Mouse (Mus musculus): ENCODE measurements around the gene Smagp. TPM values are rescaled to one million over a fixed set of nuclear protein-coding genes. Genes with fewer than 3 reads are reported as not detected.

Smagp gene
- total and polyA plus RNA-seq, 3 experiments = 0.55 to 7.0 (median 3.2) TPM

GRCm38 (mm10) chr15:100635851-100636645 is 692 bp downstream of the Smagp start:
- no peaks in the 10 kb centered on the region for H3K9me3 ChIP-seq (replicated peaks; ENCODE audit: low read length)
- peak overlapping the region; percentile 18 for H3K9ac ChIP-seq (ENCODE audit: insufficient read depth, low read depth)
- H3K4me3 ChIP-seq (replicated peaks in 1 of 3; ENCODE audit: low read depth in 2 of 3, low read length in 2 of 3, poor library complexity in 1 of 3) = peak overlapping the region in 2 of 3 experiments; percentile 60 to 69
- H3K36me3 ChIP-seq (replicated peaks in 1 of 2; ENCODE audit: control insufficient read depth in 1 of 2, insufficient read depth in 1 of 2, low read length in 1 of 2) = peaks cover 14 to 21% of the 10 kb centered on the region in 2 experiments
- DNase-seq (ENCODE audit: extremely low read depth) = no peak
- peaks cover 6% of the 10 kb centered on the region for H3K27me3 ChIP-seq (replicated peaks)
- no peak for TF ChIP-seq USF2 (conservative IDR thresholded peaks at IDR 0.05; ENCODE audit: low read depth, low read length)
- TF ChIP-seq NRF1 (IDR thresholded peaks at IDR 0.05; ENCODE audit: low read depth, low read length) = no peak
- TF ChIP-seq SIN3A (IDR thresholded peaks at IDR 0.05; ENCODE audit: low read length) = no peak
- no peak for TF ChIP-seq MAZ (IDR thresholded peaks at IDR 0.05; ENCODE audit: low read depth, low read length)
- TF ChIP-seq CHD2 (IDR thresholded peaks at IDR 0.05; ENCODE audit: low read length) = no peak
- no peak for TF ChIP-seq GABPA (IDR thresholded peaks at IDR 0.05; ENCODE audit: insufficient replicate concordance, low read depth, low read length)
- TF ChIP-seq EP300 (IDR thresholded peaks at IDR 0.05; ENCODE audit: low read length) = no peak
- no peak for TF ChIP-seq E2F4 (IDR thresholded peaks at IDR 0.05; ENCODE audit: insufficient replicate concordance, low read depth, low read length)
- H3K27ac ChIP-seq (ENCODE audit: insufficient read depth, low read depth) = no peak overlapping the region
- in situ Hi-C loops (cut with MboI; ENCODE audit: low pct_ligation_motif_present, low pct_unique_long_range_greater_than_20kb, low sequenced_read_pairs) = no loop called here
- H3K4me1 ChIP-seq (ENCODE audit: control insufficient read depth in 1 of 2, insufficient read depth in 2 of 2) = peaks cover 13 to 57% of the 10 kb centered on the region in 2 experiments
- H3K4me2 ChIP-seq (ENCODE audit: insufficient read depth, low read depth, poor library complexity, severe bottlenecking) = peak overlapping the region; percentile 92
- dilution Hi-C loops (cut with MboI; ENCODE audit: extremely low pct_ligation_motif_present, extremely low pct_unique_long_range_greater_than_20kb, low sequenced_read_pairs) = no loop called here
- no peaks in the 10 kb centered on the region for H3K79me2 ChIP-seq (replicated peaks; ENCODE audit: control insufficient read depth, extremely low read depth, insufficient read depth, poor library complexity, severe bottlenecking)

- no peak overlapping the region for H3K4me3 ChIP-seq (replicated peaks in 1 of 3; ENCODE audit: low read depth in 2 of 3, low read length in 2 of 3, poor library complexity in 1 of 3)
- no peak overlapping the region for H3K9ac ChIP-seq (ENCODE audit: insufficient read depth, low read depth)
- H3K4me2 ChIP-seq (ENCODE audit: insufficient read depth, low read depth, poor library complexity, severe bottlenecking) = no peak overlapping the region
- TF ChIP-seq CTCF (conservative IDR thresholded peaks at IDR 0.05 in 1 of 2, IDR thresholded peaks at IDR 0.05 in 1 of 2; ENCODE audit: low read depth in 2 of 2, low read length in 2 of 2) = no peak
- no peak for TF ChIP-seq TCF12 (IDR thresholded peaks at IDR 0.05; ENCODE audit: low read depth, low read length)
- no peak for TF ChIP-seq ZKSCAN1 (IDR thresholded peaks at IDR 0.05; ENCODE audit: borderline replicate concordance, low read depth, low read length)
- TF ChIP-seq GABPA (IDR thresholded peaks at IDR 0.05; ENCODE audit: insufficient replicate concordance, low read depth, low read length) = no peak
- TF ChIP-seq MAX (IDR thresholded peaks at IDR 0.05; ENCODE audit: low read length) = no peak
- no peak for TF ChIP-seq NELFE (IDR thresholded peaks at IDR 0.05; ENCODE audit: low read depth, low read length)
- TF ChIP-seq MXI1 (IDR thresholded peaks at IDR 0.05; ENCODE audit: low read depth, low read length) = no peak
- TF ChIP-seq TBP (conservative IDR thresholded peaks at IDR 0.05; ENCODE audit: low read depth, low read length) = no peak
- TF ChIP-seq UBTF (IDR thresholded peaks at IDR 0.05; ENCODE audit: low read depth, low read length) = no peak
- no peak for TF ChIP-seq ETS1 (conservative IDR thresholded peaks at IDR 0.05; ENCODE audit: low read depth, low read length)
- TF ChIP-seq SMC3 (IDR thresholded peaks at IDR 0.05; ENCODE audit: low read depth, low read length) = no peak
- no peak for TF ChIP-seq POLR2A (IDR thresholded peaks at IDR 0.05; ENCODE audit: low read depth, low read length)
- TF ChIP-seq MEF2A (IDR thresholded peaks at IDR 0.05; ENCODE audit: borderline replicate concordance, low read depth, low read length) = no peak
- no peak for TF ChIP-seq ZC3H11A (IDR thresholded peaks at IDR 0.05; ENCODE audit: low read depth, low read length)
- no peak for TF ChIP-seq E2F4 (IDR thresholded peaks at IDR 0.05; ENCODE audit: insufficient replicate concordance, low read depth, low read length)
- TF ChIP-seq MAFK (IDR thresholded peaks at IDR 0.05; ENCODE audit: insufficient replicate concordance, low read length) = no peak
- TF ChIP-seq IRF4 (IDR thresholded peaks at IDR 0.05; ENCODE audit: low read depth, low read length) = no peak
- no peak for TF ChIP-seq POLR2AphosphoS2 (IDR thresholded peaks at IDR 0.05; ENCODE audit: low read depth, low read length)
- no peak for TF ChIP-seq USF2 (conservative IDR thresholded peaks at IDR 0.05; ENCODE audit: low read depth, low read length)
- no peak for TF ChIP-seq ZNF384 (IDR thresholded peaks at IDR 0.05; ENCODE audit: low read depth, low read length)
- dilution Hi-C loops (cut with MboI; ENCODE audit: extremely low pct_ligation_motif_present, extremely low pct_unique_long_range_greater_than_20kb, low sequenced_read_pairs) = no loop called here
- H3K36me3 ChIP-seq (replicated peaks in 1 of 2; ENCODE audit: control insufficient read depth in 1 of 2, insufficient read depth in 1 of 2, low read length in 1 of 2) = peaks cover 6 to 13% of the 10 kb centered on the region in 2 experiments
- no peaks in the 10 kb centered on the region for H3K79me2 ChIP-seq (replicated peaks; ENCODE audit: control insufficient read depth, extremely low read depth, insufficient read depth, poor library complexity, severe bottlenecking)
- no peaks in the 10 kb centered on the region for H3K9me3 ChIP-seq (replicated peaks; ENCODE audit: low read length)
- in situ Hi-C loops (cut with MboI; ENCODE audit: low pct_ligation_motif_present, low pct_unique_long_range_greater_than_20kb, low sequenced_read_pairs) = no loop called here
- DNase-seq (ENCODE audit: extremely low read depth) = no peak
- H3K4me1 ChIP-seq (ENCODE audit: control insufficient read depth in 1 of 2, insufficient read depth in 2 of 2) = peaks cover 13 to 58% of the 10 kb centered on the region in 2 experiments
- H3K27ac ChIP-seq (ENCODE audit: insufficient read depth, low read depth) = no peak overlapping the region
- peaks cover 8% of the 10 kb centered on the region for H3K27me3 ChIP-seq (replicated peaks)
Observed at GRCm38 (mm10) chr15:100635239-100635638, 1.5 kb downstream of the Smagp start.
